Mouse (Mus musculus): Measurements from ENCODE around the gene Cerkl. TPM values are rescaled to one million over a fixed set of nuclear protein-coding genes. Genes with fewer than 3 reads are reported as not detected.

Cerkl gene
- polyA plus RNA-seq, 1 experiment from 2014 or later: not detected

DNA sequence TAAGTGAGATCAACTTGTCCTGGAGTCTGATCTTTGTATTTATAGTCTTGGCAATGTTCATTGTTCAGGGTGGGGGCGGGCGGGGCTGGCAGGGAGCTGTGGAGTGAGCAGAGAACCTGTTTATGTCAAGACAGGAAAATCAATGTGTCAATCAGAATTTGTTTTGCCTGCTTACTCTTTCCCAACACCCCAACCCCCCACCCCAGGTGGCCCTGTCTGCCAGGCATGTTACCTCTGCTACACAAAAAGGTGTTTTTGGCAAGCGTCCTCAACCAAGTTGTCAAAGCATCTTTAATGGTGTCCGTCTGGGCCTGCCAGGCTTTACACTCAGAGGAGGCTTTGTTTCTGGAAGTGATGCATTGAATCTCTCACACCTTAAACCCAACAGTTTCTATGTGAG lies 141.5 kb downstream of the Cerkl start:
- ATAC-seq (no peak), DNase-seq (ENCODE audit: low read depth, low spot score) (no peak)
- in situ Hi-C loops (cut with MboI; ENCODE audit: low pct_unique_long_range_greater_than_20kb): no loop called here
- CTCF ChIA-PET: no interaction called here
- no peak for TF ChIP-seq CTCF (IDR thresholded peaks at IDR 0.05)
- H3K27me3 ChIP-seq: no peaks in the 10 kb centered on the region
- POLR2A ChIA-PET: no interaction called here

DNA sequence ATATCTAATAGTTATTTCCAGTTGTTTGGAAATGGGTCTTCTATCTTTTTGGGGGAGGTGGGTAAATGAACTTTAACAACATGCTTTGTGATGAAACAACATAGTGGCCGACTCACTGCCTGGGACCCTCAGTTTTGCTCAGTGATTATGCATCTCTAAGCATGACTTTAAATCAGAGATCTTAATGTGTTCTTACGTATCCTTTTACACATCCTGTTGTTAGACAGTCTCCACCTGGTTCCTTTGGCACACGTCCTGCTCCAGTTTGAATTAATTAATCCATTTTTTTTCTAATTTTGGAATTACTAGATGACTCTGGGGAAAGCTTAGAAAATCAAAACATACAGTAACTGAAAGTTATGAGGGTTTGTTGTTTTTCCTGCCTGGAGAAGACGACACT lies 144.1 kb downstream of the Cerkl start:
- in situ Hi-C loops (cut with MboI; ENCODE audit: low pct_unique_long_range_greater_than_20kb): no loop called here
- ChIA-PET CTCF (no interaction called here), POLR2A (no interaction called here)
- no peak for DNase-seq (ENCODE audit: low read depth, low spot score)
- no peaks in the 10 kb centered on the region for H3K27me3 ChIP-seq
- TF ChIP-seq CTCF (IDR thresholded peaks at IDR 0.05): no peak
- no peak for ATAC-seq

DNA sequence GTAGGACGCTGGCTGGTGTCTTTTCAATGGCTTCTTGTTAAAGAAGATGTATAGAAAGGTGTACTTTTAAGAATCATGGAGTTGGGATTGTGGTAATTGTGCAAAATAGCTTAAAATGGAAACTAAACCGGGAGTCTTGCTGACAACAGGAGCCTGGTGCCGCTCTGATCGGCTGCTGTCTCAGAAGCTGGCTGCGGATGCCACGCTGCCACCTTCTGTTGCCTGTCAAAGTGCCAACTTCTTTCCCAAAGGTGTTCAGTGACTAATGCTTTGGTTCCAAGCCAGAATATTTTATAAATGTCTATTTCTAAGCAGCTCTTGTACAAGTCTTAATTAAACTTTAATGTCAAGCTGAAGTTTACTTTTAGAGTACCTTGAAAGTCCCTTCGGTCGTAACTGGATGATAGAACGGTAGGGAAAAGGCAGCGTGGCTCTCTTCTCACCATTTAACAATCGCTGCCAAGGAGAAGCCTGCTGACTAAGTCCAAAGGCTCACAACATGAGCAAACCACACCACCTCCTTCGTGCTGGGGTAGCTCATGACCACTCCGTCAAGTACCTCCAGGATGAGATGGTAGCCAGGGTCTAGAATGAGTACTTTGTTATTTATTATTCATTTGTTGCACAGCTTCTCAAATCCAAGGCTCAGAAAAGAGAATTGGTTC lies 147.0 kb downstream of the Cerkl start:
- no peaks in the 10 kb centered on the region for H3K27me3 ChIP-seq
- ChIA-PET CTCF (no interaction called here), POLR2A (interaction anchor here (0.5 kb wide), 1 partner anchor 483 kb away, joined by 3 read pairs; no protein-coding TSS in a partner anchor)
- DNase-seq (ENCODE audit: low read depth, low spot score) (no peak), ATAC-seq (no peak)
- TF ChIP-seq CTCF (IDR thresholded peaks at IDR 0.05): no peak
- in situ Hi-C loops (cut with MboI; ENCODE audit: low pct_unique_long_range_greater_than_20kb): no loop called here

GRCm38 (mm10) chr2:79307549-79307948 lies 149.0 kb downstream of the Cerkl start:
- TF ChIP-seq CTCF (IDR thresholded peaks at IDR 0.05): no peak
- in situ Hi-C loops (cut with MboI; ENCODE audit: low pct_unique_long_range_greater_than_20kb): no loop called here
- DNase-seq (ENCODE audit: low read depth, low spot score) (no peak), ATAC-seq (no peak)
- peaks cover 6% of the 10 kb centered on the region for H3K27me3 ChIP-seq
- ChIA-PET CTCF (no interaction called here), POLR2A (no interaction called here)

DNA sequence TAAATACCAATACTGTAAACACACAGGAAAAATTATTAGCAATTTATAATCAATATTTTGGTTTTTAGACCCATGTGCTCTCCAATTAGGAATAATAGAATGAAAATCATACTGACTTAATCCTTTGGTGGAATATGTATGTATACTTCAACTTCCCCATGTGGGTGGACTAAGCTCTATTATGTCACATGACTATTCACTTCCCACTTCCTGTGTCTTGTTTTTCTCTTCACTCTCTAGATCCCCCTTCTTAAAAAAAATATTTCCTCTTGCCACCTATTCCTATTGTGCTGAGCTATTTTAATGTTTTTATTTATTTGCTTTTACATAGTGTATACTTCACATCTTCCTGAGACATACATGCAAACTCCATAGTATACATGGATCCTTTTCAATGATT lies 154.2 kb downstream of the Cerkl start:
- in situ Hi-C loops (cut with MboI; ENCODE audit: low pct_unique_long_range_greater_than_20kb): no loop called here
- TF ChIP-seq CTCF (IDR thresholded peaks at IDR 0.05): no peak
- no peak for DNase-seq (ENCODE audit: low read depth, low spot score)
- ATAC-seq: no peak
- ChIA-PET POLR2A (no interaction called here), CTCF (no interaction called here)
- peaks cover 18% of the 10 kb centered on the region for H3K27me3 ChIP-seq

GRCm38 (mm10) chr2:79292431-79292830 lies 164.2 kb downstream of the Cerkl start:
- ATAC-seq (no peak), DNase-seq (ENCODE audit: low read depth, low spot score) (no peak)
- ChIA-PET POLR2A (no interaction called here), CTCF (no interaction called here)
- in situ Hi-C loops (cut with MboI; ENCODE audit: low pct_unique_long_range_greater_than_20kb): no loop called here
- no peak for TF ChIP-seq CTCF (IDR thresholded peaks at IDR 0.05)
- H3K27me3 ChIP-seq: peaks cover 22% of the 10 kb centered on the region

- no peak for DNase-seq (ENCODE audit: low read depth, low spot score)
- no peak for ATAC-seq
- ChIA-PET POLR2A (no interaction called here), CTCF (no interaction called here)
- TF ChIP-seq CTCF (IDR thresholded peaks at IDR 0.05): no peak
- peaks cover 22% of the 10 kb centered on the region for H3K27me3 ChIP-seq
- in situ Hi-C loops (cut with MboI; ENCODE audit: low pct_unique_long_range_greater_than_20kb): no loop called here
Measured at GRCm38 (mm10) chr2:79291922-79292321, 164.7 kb downstream of the Cerkl start.

DNA sequence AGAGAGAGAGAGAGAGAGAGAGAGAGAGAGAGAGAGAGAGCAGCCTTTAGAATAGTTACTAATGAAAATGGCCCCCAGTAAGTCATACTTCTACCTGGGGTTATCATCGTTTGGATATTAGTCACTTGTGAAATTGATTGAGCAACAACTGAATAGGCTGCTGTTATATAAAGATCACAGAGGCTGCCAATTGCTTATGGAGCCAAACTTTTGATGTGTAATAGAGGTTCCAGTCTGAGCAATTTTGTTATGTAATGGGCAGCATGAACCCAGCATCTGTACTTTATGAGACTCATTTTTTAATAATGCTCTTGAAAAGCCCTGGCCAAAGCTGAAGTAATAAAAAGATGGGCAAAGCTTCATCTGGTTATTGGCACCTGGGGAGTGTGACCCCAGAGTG lies 166.4 kb downstream of the Cerkl start:
- ATAC-seq (no peak), DNase-seq (ENCODE audit: low read depth, low spot score) (no peak)
- H3K27me3 ChIP-seq: peaks cover 26% of the 10 kb centered on the region
- in situ Hi-C loops (cut with MboI; ENCODE audit: low pct_unique_long_range_greater_than_20kb): no loop called here
- no peak for TF ChIP-seq CTCF (IDR thresholded peaks at IDR 0.05)
- POLR2A ChIA-PET: no interaction called here
- CTCF ChIA-PET: no interaction called here

GRCm38 (mm10) chr2:79284206-79284605 lies 172.4 kb downstream of the Cerkl start:
- ATAC-seq: no peak
- POLR2A ChIA-PET: no interaction called here
- CTCF ChIA-PET: interaction anchor here (1.6 kb wide), 1 partner anchor 13 kb away, joined by 3 read pairs; no protein-coding TSS in a partner anchor
- TF ChIP-seq CTCF (IDR thresholded peaks at IDR 0.05): no peak
- in situ Hi-C loops (cut with MboI; ENCODE audit: low pct_unique_long_range_greater_than_20kb): no loop called here
- DNase-seq (ENCODE audit: low read depth, low spot score): no peak
- H3K27me3 ChIP-seq: peaks cover 30% of the 10 kb centered on the region

Other genes with a start within 250 kb of the Cerkl start
- gene Itga4, start 201.4 kb downstream of the Cerkl start, polyA plus RNA-seq (2021): 0.04 TPM
- not detected for gene Neurod1, start within 50 bp of the Cerkl start, polyA plus RNA-seq (2021)
- gene Itprid2, start 178.6 kb upstream of the Cerkl start, polyA plus RNA-seq (2021): 25.9 TPM